Comparison of ENCODE assay signal across 10 mouse cellular contexts in the genomic region with DNA sequence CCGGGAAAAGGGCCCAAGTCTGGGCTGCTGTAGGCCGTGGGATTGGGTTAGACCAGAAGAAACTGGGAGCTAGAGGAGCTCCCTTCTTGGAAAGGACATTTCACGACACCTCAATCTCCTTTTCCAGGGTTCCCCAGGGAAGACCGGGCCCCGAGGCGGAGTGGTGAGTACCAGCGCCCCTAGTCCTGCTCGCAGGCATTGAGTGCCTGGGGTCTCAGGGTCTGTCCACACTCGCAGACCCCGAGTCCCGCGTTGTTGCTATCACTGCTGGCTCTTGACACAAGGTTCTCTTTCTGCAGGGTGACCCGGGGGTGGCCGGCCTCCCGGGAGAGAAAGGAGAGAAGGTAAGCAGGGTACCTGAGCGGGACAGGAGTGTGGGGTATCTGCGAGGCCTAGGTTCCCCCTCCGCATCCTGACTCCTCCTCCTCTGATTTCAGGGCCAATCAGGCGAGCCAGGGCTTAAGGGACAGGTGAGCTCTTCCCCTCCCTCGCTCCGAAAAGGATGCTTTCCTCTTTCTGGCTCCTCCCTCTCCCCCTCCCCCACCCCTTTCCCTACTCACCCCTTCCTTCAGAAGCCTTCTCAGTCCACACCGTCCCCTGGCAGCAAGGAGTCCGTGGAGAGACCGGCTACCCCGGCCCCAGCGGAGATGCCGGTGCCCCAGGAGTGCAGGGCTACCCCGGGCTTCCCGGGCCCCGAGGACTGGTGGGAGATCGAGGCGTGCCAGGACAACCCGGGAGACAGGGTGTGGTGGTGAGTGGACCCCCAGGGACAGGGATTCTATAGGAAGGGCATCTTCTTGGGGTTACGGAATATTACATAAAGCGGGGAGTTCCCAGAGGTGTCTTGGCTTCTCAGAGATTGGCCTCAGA. TPM values are rescaled to one million over a fixed set of nuclear protein-coding genes. Genes with fewer than 3 reads are reported as not detected.
DNase-seq lines count a peak whose midpoint lies in the region; ATAC-seq and TF ChIP-seq lines count a peak whose summit lies in the region.
"Had no signal": no experiment of that assay in that cellular context is flagged by ENCODE, and none has a peak within 500 bp of the region (broad histone marks: within the 10 kb centered on the region; RNA-seq: fewer than 3 reads in every experiment).

No protein-coding gene starts in this region.

- no peak for ATAC-seq in heart, embryonic 14.5 days (ENCODE audit: insufficient number of reproducible peaks, insufficient read depth, low FRiP score, low read depth)
- ATAC-seq in midbrain, embryonic 13.5 days = peak; percentile 49

- TF ChIP-seq CTCF in brain, embryonic 14.5 days (IDR thresholded peaks at IDR 0.05; ENCODE audit: borderline replicate concordance, extremely low read depth, insufficient read depth, insufficient read length) = no peak

- H3K4me1 ChIP-seq in heart, embryonic 14.5 days (ENCODE audit: control insufficient read depth in 2 of 2, insufficient read depth in 2 of 2, low read length in 2 of 2) = peaks cover 9 to 11% of the 10 kb centered on the region in 2 experiments
- H3K4me1 ChIP-seq in forebrain, embryonic 10.5 days = peaks cover 17% of the 10 kb centered on the region
- H3K4me1 ChIP-seq in midbrain, embryonic 13.5 days (replicated peaks) = peaks cover 13% of the 10 kb centered on the region

- peak overlapping the region; percentile 38 for H3K9ac ChIP-seq in heart, embryonic 14.5 days (ENCODE audit: low read length)
- H3K9ac ChIP-seq in midbrain, embryonic 13.5 days (replicated peaks) = peak overlapping the region; percentile 44

- peaks cover 9% of the 10 kb centered on the region for H3K27me3 ChIP-seq in heart, embryonic 14.5 days (ENCODE audit: control insufficient read depth, insufficient read depth, low read length)
- peaks cover 38% of the 10 kb centered on the region for H3K27me3 ChIP-seq in forebrain, embryonic 10.5 days (ENCODE audit: poor library complexity, severe bottlenecking)
- H3K27me3 ChIP-seq in midbrain, embryonic 13.5 days = peaks cover 26% of the 10 kb centered on the region

- no peaks in the 10 kb centered on the region for H3K36me3 ChIP-seq in heart, embryonic 14.5 days (ENCODE audit: control insufficient read depth, insufficient read depth, low read length)
- H3K36me3 ChIP-seq in forebrain, embryonic 10.5 days (replicated peaks) = no peaks in the 10 kb centered on the region; the same call in 1 of the 2 replicates
- H3K36me3 ChIP-seq in midbrain, embryonic 13.5 days = 0 out of 2 replicates have a peak, but pooled peaks cover 3% of the 10 kb centered on the region

- H3K27ac ChIP-seq in heart, embryonic 14.5 days (replicated peaks in 1 of 2; ENCODE audit: control insufficient read depth in 1 of 2, insufficient read depth in 1 of 2, low read depth in 2 of 2, low read length in 2 of 2) = no peak overlapping the region
- H3K27ac ChIP-seq in forebrain, embryonic 10.5 days = peak overlapping the region; percentile 44; the same call in 1 of the 2 replicates
- no peak overlapping the region for H3K27ac ChIP-seq in midbrain, embryonic 13.5 days

- H3K9me3 ChIP-seq in heart, embryonic 14.5 days (ENCODE audit: control insufficient read depth, low read length) = no peaks in the 10 kb centered on the region
- no peaks in the 10 kb centered on the region for H3K9me3 ChIP-seq in forebrain, embryonic 10.5 days
- no peaks in the 10 kb centered on the region for H3K9me3 ChIP-seq in midbrain, embryonic 13.5 days

- peak overlapping the region; percentile 51 for H3K4me2 ChIP-seq in heart, embryonic 14.5 days (ENCODE audit: low read length)
- H3K4me2 ChIP-seq in midbrain, embryonic 13.5 days (replicated peaks) = peak overlapping the region; percentile 46

- WGBS in heart, embryonic 14.5 days = 15% methylated on average over 35 of the region's 35 CpGs
- WGBS in forebrain, embryonic 10.5 days = 6% methylated on average over 35 of the region's 35 CpGs
- 8% methylated on average over 35 of the region's 35 CpGs for WGBS in midbrain, embryonic 13.5 days

- peak overlapping the region in 1 of 2 experiments; percentile 0; a peak in 1 of 4 replicates for H3K4me3 ChIP-seq in heart, embryonic 14.5 days (ENCODE audit: control insufficient read depth in 1 of 2, insufficient read depth in 1 of 2, low read depth in 1 of 2, low read length in 2 of 2)
- H3K4me3 ChIP-seq in forebrain, embryonic 10.5 days = peak overlapping the region; percentile 42
- peak overlapping the region; percentile 28 for H3K4me3 ChIP-seq in midbrain, embryonic 13.5 days (replicated peaks)
- H3K4me3 ChIP-seq: erythroblast, embryonic 14.5 days had no signal

- DNase-seq in heart, adult 18-20 months = no peak
- peak; percentile 41 for DNase-seq in brain, embryonic 14.5 days (ENCODE audit: low read depth)
- DNase-seq in forebrain, embryonic 10.5 days (ENCODE audit: extremely low spot score, low spot score) = no peak
- no peak for DNase-seq in spleen, postnatal 4 days (ENCODE audit: low spot score in 2 of 2)
- DNase-seq in spleen, postnatal 14 days (ENCODE audit: low spot score in 2 of 2) = no peak
- no peak for DNase-seq in thymus, postnatal 4 days

- TF ChIP-seq POLR2A in brain, embryonic 14.5 days (IDR thresholded peaks at IDR 0.05; ENCODE audit: borderline replicate concordance, extremely low read depth, insufficient read depth, insufficient read length, poor library complexity, severe bottlenecking) = no peak

RNA-seq across cellular contexts. Expression of a gene that starts 13.5 kb away (rescaled TPM):
- 6.3 and 6.5 TPM in 2 replicates for polyA plus RNA-seq in heart, embryonic 14.5 days (2014; fragmentation: Nextera tagmentation; extraction: Ambion mirVana)
- total RNA-seq in heart, adult 18-20 months (2021) = under 1 TPM in 1 of 2 experiments, not detected in 1; 0.41 TPM
- polyA plus RNA-seq in brain, embryonic 14.5 days (2012; rRNA removed) = 11.0 and 17.5 TPM in 2 replicates
- polyA plus RNA-seq in forebrain, embryonic 10.5 days (2016; fragmentation: Nextera tagmentation; extraction: Ambion mirVana) = 1.4 and 1.5 TPM in 2 replicates
- polyA plus RNA-seq in midbrain, embryonic 13.5 days (2015; fragmentation: Nextera tagmentation; extraction: Ambion mirVana) = 6.1 and 8.3 TPM in 2 replicates
- total RNA-seq: liver, adult 2 months had no signal
- polyA plus RNA-seq: liver, adult 2 months had no signal

RNA-seq across cellular contexts. Expression of a gene that starts 35.6 kb away (rescaled TPM):
- polyA plus RNA-seq in heart, embryonic 14.5 days (2014; fragmentation: Nextera tagmentation; extraction: Ambion mirVana) = 13.7 and 14.8 TPM in 2 replicates
- total RNA-seq in heart, adult 18-20 months (2021) = 10 to 100 TPM; 43.8 to 51.5 TPM
- polyA plus RNA-seq in brain, embryonic 14.5 days (2012; rRNA removed) = 34.4 and 59.8 TPM in 2 replicates
- polyA plus RNA-seq in forebrain, embryonic 10.5 days (2016; fragmentation: Nextera tagmentation; extraction: Ambion mirVana) = 11.3 and 13.5 TPM in 2 replicates
- 30.9 and 34.2 TPM in 2 replicates for polyA plus RNA-seq in midbrain, embryonic 13.5 days (2015; fragmentation: Nextera tagmentation; extraction: Ambion mirVana)

RNA-seq across cellular contexts. Expression of a gene that starts 45.4 kb away (rescaled TPM):
- polyA plus RNA-seq in heart, embryonic 14.5 days (2014; fragmentation: Nextera tagmentation; extraction: Ambion mirVana) = 20.5 and 20.8 TPM in 2 replicates
- 10 to 100 TPM; 24.5 TPM for total RNA-seq in heart, adult 18-20 months (2021)
- 17.5 and 19.4 TPM in 2 replicates for polyA plus RNA-seq in brain, embryonic 14.5 days (2012; rRNA removed)
- 31.5 and 33.8 TPM in 2 replicates for polyA plus RNA-seq in forebrain, embryonic 10.5 days (2016; fragmentation: Nextera tagmentation; extraction: Ambion mirVana)
- 27.1 and 27.8 TPM in 2 replicates for polyA plus RNA-seq in midbrain, embryonic 13.5 days (2015; fragmentation: Nextera tagmentation; extraction: Ambion mirVana)

RNA-seq across cellular contexts. Expression of a gene that starts 56.3 kb away (rescaled TPM):
- not detected in 2 replicates for polyA plus RNA-seq in heart, embryonic 14.5 days (2014; fragmentation: Nextera tagmentation; extraction: Ambion mirVana)
- not detected for total RNA-seq in heart, adult 18-20 months (2021)
- not detected in 2 replicates for polyA plus RNA-seq in brain, embryonic 14.5 days (2012; rRNA removed)
- polyA plus RNA-seq in forebrain, embryonic 10.5 days (2016; fragmentation: Nextera tagmentation; extraction: Ambion mirVana) = not detected in 2 replicates
- not detected in 2 replicates for polyA plus RNA-seq in midbrain, embryonic 13.5 days (2015; fragmentation: Nextera tagmentation; extraction: Ambion mirVana)
- total RNA-seq: liver, adult 2 months had no signal
- polyA plus RNA-seq: erythroblast, embryonic 14.5 days; liver, adult 2 months had no signal
